Mouse (Mus musculus): Measurements from ENCODE around the gene Grm6.

- TF ChIP-seq CTCF (IDR thresholded peaks at IDR 0.05; ENCODE audit: low read depth), result no peak
- no peak for TF ChIP-seq EP300 (IDR thresholded peaks at IDR 0.05; ENCODE audit: low read depth)
These were observed at the start of gene Grm6 for GRCm38 (mm10) chr11:50850177-50850735.

Data from heart, postnatal 0 days (tissue).